6 mouse cellular contexts compared by ENCODE assay signal in the genomic region with DNA sequence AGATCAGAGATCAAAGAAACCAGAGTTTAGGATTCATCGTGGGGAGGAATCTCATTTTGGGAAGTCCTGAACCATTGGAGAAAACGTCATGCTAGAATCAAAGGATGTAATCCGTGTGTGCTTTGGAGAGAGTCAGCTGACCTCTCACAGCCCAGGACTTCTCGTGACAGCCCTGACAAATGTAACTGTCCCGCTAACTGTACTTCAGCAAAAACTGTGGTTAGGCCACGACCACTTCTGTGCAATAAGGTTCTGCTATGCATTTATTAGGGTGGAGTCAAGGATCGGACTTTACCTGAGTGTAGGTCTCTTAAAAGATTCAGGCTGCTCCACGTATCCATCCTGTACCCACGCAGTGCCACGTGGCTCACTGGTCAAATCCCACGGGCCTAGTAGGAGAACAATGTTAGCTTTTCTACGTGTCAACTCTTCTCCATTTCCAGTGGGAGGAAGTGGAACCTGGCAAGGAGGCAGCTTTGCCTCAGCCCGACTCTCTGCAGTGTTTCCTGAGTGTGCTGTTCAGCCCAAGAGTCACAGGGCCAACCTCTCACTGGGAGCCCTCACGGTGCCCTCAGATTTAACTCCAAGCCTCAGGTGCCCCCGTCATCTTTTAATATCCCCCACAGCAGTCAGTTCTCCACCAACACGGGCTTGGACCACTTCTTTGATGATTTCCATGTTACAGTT.
"Had no signal": no experiment of that assay in that cellular context is flagged by ENCODE, and none has a peak within 500 bp of the region (broad histone marks: within the 10 kb centered on the region; RNA-seq: fewer than 3 reads in every experiment).

No protein-coding gene starts in this region.

- DNase-seq: kidney, adult 18-20 months; kidney, postnatal 14 days; midbrain, embryonic 14.5 days; retina, postnatal 1 day; right cerebral cortex, postnatal 25 days; thymus, postnatal 4 days had no signal
